Mouse (Mus musculus) heart, embryonic 14.5 days (tissue): ENCODE data around the gene Gm49394. TPM values are rescaled to one million over a fixed set of nuclear protein-coding genes. Genes with fewer than 3 reads are reported as not detected.

Experiments
- ATAC-seq: fragments of 200-750 bp; cut with Nextera tagmentation; 2 replicates; pipeline ENCODE4 v1.8.0; 2017; ENCODE audit warnings: low read depth, moderate TSS enrichment; ENCODE audit not compliant: insufficient number of reproducible peaks, insufficient read depth, low FRiP score
- H3K27ac ChIP-seq, 2 experiments: fragments of 200-500 bp in 1 of 2; fragments of 300-500 bp in 1 of 2; sonication (generic) in 1 of 2; replicated peaks in 1 of 2; 2 replicates each; pipeline ENCODE4 v1.5.1; 2012 to 2014; ENCODE audit warnings: low read depth in 2 of 2, low read length in 2 of 2, control low read depth in 1 of 2, mild to moderate bottlenecking in 1 of 2, mixed read lengths in 1 of 2; ENCODE audit not compliant: control insufficient read depth in 1 of 2, insufficient read depth in 1 of 2
- H3K27me3 ChIP-seq: fragments of 300-500 bp; sonication (generic); 2 replicates; pipeline ENCODE4 v1.6.1; 2014; ENCODE audit warnings: mild to moderate bottlenecking, low read length, control low read depth; ENCODE audit not compliant: control insufficient read depth, insufficient read depth
- H3K36me3 ChIP-seq: fragments of 300-500 bp; sonication (generic); 2 replicates; pipeline ENCODE4 v1.6.1; 2014; ENCODE audit warnings: mild to moderate bottlenecking, control low read depth, low read length, mixed read lengths; ENCODE audit not compliant: control insufficient read depth, insufficient read depth
- H3K4me1 ChIP-seq, 2 experiments: fragments of 200-500 bp in 1 of 2; fragments of 300-500 bp in 1 of 2; sonication (generic) in 1 of 2; 2 replicates each; pipeline ENCODE4 v1.6.1; 2012 to 2014; ENCODE audit warnings: low read length in 2 of 2, control low read depth in 1 of 2, mixed read lengths in 1 of 2; ENCODE audit not compliant: control insufficient read depth in 2 of 2, insufficient read depth in 2 of 2
- H3K4me2 ChIP-seq: fragments of 300-500 bp; sonication (generic); 2 replicates; pipeline ENCODE4 v1.6.1; 2014; ENCODE audit warnings: mild to moderate bottlenecking, low read length
- H3K4me3 ChIP-seq, 2 experiments: fragments of 200-500 bp in 1 of 2; fragments of 300-500 bp in 1 of 2; sonication (generic) in 1 of 2; 2 replicates each; pipeline ENCODE4 v1.5.1; 2012 to 2014; ENCODE audit warnings: low read length in 2 of 2, mild to moderate bottlenecking in 2 of 2, control low read depth in 1 of 2, low read depth in 1 of 2, moderate library complexity in 1 of 2; ENCODE audit not compliant: control insufficient read depth in 1 of 2, insufficient read depth in 1 of 2
- H3K9ac ChIP-seq: fragments of 300-500 bp; sonication (generic); 2 replicates; pipeline ENCODE4 v1.6.1; 2014; ENCODE audit warnings: mild to moderate bottlenecking, low read length
- H3K9me3 ChIP-seq: fragments of 300-500 bp; sonication (generic); 2 replicates; pipeline ENCODE4 v1.6.1; 2016; ENCODE audit warnings: low read length, control low read depth; ENCODE audit not compliant: control insufficient read depth
- WGBS: fragments of 180-500 bp; shearing (Covaris S2); extraction: QIAGEN DNeasy Blood & Tissue Kit; methylation state at CpG from one replicate; pipeline ENCODE4 v1.1.7; 2014; 5-methylcytosine and 5-hydroxymethylcytosine counted together
- polyA plus RNA-seq: library from polyadenylated mRNA; unstranded; fragments of >200 nt; fragmentation: Nextera tagmentation; extraction: Ambion mirVana; gene quantifications from 2 replicates; pipeline ENCODE4 v1.2.1, GENCODE M21; 2014

Gm49394 gene
- polyA plus RNA-seq, 1 experiment from 2014 or later, result not detected

DNA sequence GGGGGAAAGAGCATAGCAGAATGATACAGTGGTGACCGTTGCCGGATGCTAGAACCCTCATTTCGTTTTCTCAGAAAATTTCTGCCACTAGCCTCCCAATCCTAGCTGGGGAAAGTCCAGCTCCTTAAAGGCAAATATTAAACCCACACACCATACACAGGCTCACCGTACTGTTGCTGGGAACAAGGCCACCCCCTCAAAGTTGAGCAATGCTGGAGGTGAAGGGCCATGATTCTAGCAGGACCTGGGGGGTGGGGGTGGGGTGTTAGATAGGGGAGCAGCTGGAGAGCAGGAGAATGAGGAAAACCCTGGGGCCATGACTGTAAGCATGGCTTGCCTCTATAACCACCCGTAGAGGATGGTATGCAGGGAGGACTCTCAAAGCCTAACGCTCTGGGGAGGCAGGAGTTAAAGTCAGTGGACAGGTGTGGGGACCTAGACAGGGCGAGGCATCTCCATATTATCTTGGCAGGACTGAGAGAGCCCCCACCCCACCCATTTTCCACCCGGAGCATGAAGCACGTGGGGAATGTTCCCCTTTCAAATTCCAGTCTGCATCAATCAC is 5.2 kb downstream of the Gm49394 start:
- peaks cover 12% of the 10 kb centered on the region for H3K9me3 ChIP-seq
- WGBS, result 8% methylated on average over 9 of the region's 9 CpGs
- peaks cover 14% of the 10 kb centered on the region for H3K36me3 ChIP-seq
- peak overlapping the region; percentile 65 for H3K4me2 ChIP-seq
- H3K9ac ChIP-seq, result peak overlapping the region; percentile 95
- peak overlapping the region; percentile 51 to 62 for H3K4me3 ChIP-seq
- peaks cover 55% of the 10 kb centered on the region for H3K27me3 ChIP-seq
- no peak for ATAC-seq
- H3K27ac ChIP-seq, result peak overlapping the region; percentile 57 to 80; a peak in 3 of 4 replicates
- peaks cover 0 to 5% of the 10 kb centered on the region in 2 experiments; a peak in 1 of 4 replicates for H3K4me1 ChIP-seq

DNA sequence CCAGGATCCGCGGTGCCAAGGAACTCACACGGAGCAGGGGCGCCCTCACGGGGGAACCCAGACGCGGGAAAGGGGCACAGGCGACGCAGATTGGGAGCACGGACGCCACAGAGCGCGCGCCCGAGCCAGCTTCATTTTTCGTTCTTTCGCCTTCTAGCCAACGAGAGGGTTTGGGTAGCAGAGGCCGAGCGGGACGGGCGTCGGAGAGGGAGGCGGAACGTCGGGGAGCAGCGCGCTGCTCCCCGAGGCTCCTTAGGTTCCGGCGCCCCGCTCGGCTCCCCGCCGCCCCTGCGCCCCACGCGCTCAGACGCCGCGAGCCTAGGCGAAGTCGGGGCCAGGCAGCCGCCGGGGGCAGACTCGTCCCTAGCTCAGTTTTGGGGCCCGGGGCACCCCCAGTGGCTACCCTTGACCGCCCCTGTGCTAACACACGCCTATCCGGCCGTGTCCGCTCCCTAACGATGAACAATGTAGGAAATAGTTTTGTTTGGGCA is 5.8 kb downstream of the Gm49394 start:
- peak overlapping the region; percentile 63 to 80 for H3K27ac ChIP-seq
- peak overlapping the region; percentile 51 to 62 for H3K4me3 ChIP-seq
- H3K4me1 ChIP-seq, result peaks cover 0 to 5% of the 10 kb centered on the region in 2 experiments; a peak in 1 of 4 replicates
- ATAC-seq, result no peak
- H3K9me3 ChIP-seq, result peaks cover 6% of the 10 kb centered on the region
- peak overlapping the region; percentile 65 for H3K4me2 ChIP-seq
- WGBS, result under 1% methylated on average over 51 of the region's 53 CpGs
- H3K27me3 ChIP-seq, result peaks cover 58% of the 10 kb centered on the region
- peaks cover 14% of the 10 kb centered on the region for H3K36me3 ChIP-seq
- H3K9ac ChIP-seq, result peak overlapping the region; percentile 95

DNA sequence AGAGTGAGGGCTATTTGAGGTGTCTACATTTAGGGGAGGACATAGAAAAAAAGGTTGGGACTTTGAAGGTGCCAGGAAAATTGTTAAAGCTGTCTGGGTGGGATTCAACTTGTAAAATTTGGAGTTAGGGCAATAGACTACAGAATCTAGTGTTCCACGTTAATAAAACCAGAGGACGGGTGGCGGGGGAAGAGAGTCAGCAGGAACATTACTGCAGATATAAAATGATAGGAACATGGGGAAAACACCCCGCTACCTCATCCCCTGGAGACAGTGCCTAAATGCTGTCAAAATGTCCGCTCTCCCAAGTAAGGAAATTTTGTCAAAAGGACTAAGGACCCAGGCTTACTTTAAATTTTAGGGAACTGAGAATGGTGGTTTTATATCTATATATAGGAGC is 6.6 kb downstream of the Gm49394 start:
- Histone ChIP-seq H3K4me3 (peak overlapping the region; percentile 9 to 62; a peak in 3 of 4 replicates), H3K4me2 (peak overlapping the region; percentile 65), H3K4me1 (peaks cover 0 to 5% of the 10 kb centered on the region in 2 experiments; a peak in 1 of 4 replicates), H3K36me3 (peaks cover 14% of the 10 kb centered on the region), H3K27ac (peak overlapping the region; percentile 29 to 80), H3K9me3 (peaks cover under 1% of the 10 kb centered on the region; the same call in 1 of the 2 replicates), H3K9ac (peak overlapping the region; percentile 95), H3K27me3 (peaks cover 66% of the 10 kb centered on the region)
- 20% methylated on average over 5 of the region's 5 CpGs for WGBS
- ATAC-seq, result no peak

DNA sequence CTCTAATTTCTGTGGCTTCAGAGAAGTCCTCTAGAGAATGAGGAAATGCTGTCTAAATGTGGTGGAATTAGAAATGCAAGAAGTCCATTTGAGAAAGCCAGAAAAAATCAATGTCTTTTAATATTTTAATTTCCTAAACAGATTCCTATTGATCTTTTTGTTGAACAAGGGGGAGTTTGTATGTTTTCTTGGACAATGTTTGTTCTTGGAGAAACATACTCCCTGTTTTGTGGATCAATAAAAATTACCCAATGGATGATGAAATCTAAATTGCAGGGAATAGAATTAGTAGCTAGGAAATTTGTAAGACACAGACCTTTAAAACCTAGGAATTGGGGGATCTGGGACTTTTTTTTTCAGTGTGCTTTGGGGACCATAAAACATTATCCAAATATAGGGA is 7.9 kb downstream of the Gm49394 start:
- peak overlapping the region; percentile 65 for H3K4me2 ChIP-seq
- peak overlapping the region; percentile 95 for H3K9ac ChIP-seq
- H3K4me1 ChIP-seq, result peaks cover 0 to 5% of the 10 kb centered on the region in 2 experiments; a peak in 1 of 4 replicates
- H3K4me3 ChIP-seq, result peak overlapping the region; percentile 22 to 62; a peak in 3 of 4 replicates
- peaks cover 5% of the 10 kb centered on the region for H3K36me3 ChIP-seq
- no peaks in the 10 kb centered on the region for H3K9me3 ChIP-seq
- no peak for ATAC-seq
- peaks cover 75% of the 10 kb centered on the region for H3K27me3 ChIP-seq
- peak overlapping the region; percentile 93 to 95 for H3K27ac ChIP-seq

DNA sequence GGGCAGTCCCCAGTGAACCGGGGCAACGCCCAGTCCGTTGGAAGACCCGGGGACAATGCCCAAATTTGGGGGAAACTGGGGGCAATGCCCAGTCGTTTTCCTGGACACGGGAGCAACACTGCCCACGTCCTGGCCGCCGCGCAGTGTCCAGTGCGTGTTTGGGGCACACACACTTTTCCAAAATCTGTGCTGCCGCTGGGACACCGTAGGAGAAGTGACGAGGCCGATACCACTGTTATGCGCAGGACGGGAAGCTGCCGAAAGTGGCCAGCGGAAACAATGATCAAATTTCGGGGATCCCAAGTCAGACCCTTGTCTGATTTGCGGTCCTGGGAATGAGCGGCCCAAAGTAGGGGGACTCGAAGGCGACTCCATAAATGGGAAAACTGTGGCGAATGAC is 8.7 kb downstream of the Gm49394 start:
- Histone ChIP-seq H3K9ac (peak overlapping the region; percentile 95), H3K27ac (peak overlapping the region; percentile 93 to 95), H3K36me3 (peaks cover 8% of the 10 kb centered on the region), H3K4me1 (peaks cover 0 to 9% of the 10 kb centered on the region in 2 experiments; a peak in 2 of 4 replicates), H3K9me3 (no peaks in the 10 kb centered on the region), H3K4me2 (peak overlapping the region; percentile 65), H3K27me3 (peaks cover 75% of the 10 kb centered on the region), H3K4me3 (peak overlapping the region; percentile 62 to 64)
- under 1% methylated on average over 25 of the region's 25 CpGs for WGBS
- ATAC-seq, result no peak

DNA sequence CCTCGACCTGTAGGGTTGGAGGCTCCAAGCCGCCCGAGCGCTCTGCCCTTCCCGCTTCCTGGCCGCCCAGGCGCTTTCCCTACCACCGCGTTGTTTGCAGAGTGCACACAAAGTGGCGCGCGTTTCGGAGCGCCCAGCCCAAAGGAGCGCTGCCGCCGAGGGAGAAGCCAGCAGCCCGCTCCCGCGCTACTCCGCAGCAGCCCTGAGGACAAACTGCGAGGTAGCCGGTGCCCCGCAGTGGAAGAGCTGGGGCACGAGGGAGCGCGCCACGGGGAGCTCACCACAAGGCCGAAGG is 9.1 kb downstream of the Gm49394 start:
- Histone ChIP-seq H3K4me1 (peaks cover 0 to 12% of the 10 kb centered on the region in 2 experiments; a peak in 3 of 4 replicates), H3K4me2 (peak overlapping the region; percentile 65), H3K27ac (peak overlapping the region; percentile 93 to 95), H3K27me3 (peaks cover 75% of the 10 kb centered on the region), H3K36me3 (peaks cover 12% of the 10 kb centered on the region), H3K4me3 (peak overlapping the region; percentile 62 to 64), H3K9ac (peak overlapping the region; percentile 95), H3K9me3 (no peaks in the 10 kb centered on the region)
- 2% methylated on average over 29 of the region's 29 CpGs for WGBS
- ATAC-seq, result no peak

DNA sequence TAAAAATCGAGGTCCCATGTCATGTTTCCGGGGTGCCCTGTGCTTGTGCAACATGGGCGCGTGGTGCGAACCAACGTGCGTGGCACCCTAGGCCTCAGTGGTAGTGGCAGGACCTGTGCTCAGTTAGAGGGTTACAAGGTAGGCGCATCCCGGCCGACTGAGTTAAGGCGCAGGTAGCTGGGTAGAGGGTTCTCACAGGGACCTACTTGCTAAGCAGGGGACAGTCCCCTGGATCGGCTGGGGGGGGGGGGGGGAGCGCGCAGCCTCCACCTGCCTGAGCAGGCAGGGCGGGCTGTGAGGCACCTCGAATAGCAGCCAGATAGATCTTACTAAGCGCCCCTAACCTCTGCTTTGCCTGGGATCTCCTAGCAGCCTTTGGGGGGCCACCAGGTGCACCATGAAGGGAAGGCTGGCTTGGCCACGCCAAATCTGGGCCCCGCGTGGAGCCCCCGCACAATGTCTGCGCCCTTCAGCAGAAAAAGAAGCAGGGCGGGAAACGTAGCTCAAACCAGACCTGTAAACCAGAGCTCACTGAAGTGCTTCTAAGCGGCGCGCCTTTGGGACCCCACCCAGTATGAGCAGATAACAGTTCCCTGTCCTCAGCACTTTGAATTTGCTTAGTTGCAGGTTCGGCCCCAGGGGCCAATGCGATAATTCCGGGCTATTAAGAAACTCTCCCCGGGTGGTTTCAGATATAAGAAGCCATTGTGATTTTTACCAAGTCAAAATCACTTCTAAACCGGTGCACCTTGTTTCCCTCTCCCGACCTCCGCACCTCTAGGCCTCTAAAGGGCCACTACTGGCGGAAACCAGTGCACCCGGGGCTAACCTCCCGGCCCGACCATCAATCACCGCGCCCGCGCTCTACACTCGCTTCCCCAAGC is 9.7 kb downstream of the Gm49394 start:
- H3K27me3 ChIP-seq, result peaks cover 73% of the 10 kb centered on the region
- 1% methylated on average over 40 of the region's 43 CpGs for WGBS
- H3K4me1 ChIP-seq, result peaks cover 0 to 15% of the 10 kb centered on the region in 2 experiments; a peak in 3 of 4 replicates
- peak overlapping the region; percentile 95 for H3K9ac ChIP-seq
- peak overlapping the region; percentile 93 to 95 for H3K27ac ChIP-seq
- ATAC-seq, result no peak
- H3K4me2 ChIP-seq, result peak overlapping the region; percentile 65
- peak overlapping the region; percentile 62 to 64 for H3K4me3 ChIP-seq
- H3K9me3 ChIP-seq, result no peaks in the 10 kb centered on the region
- peaks cover 18% of the 10 kb centered on the region for H3K36me3 ChIP-seq
